Mouse (Mus musculus) heart, adult 2 months (tissue): ENCODE results near the gene Exph5. TPM values are rescaled to one million over a fixed set of nuclear protein-coding genes. Genes with fewer than 3 reads are reported as not detected.
A peak's percentile ranks its signal among the peaks of the same experiment; 100 is the strongest.

ENCODE experiments used
- DNase-seq, 2 experiments: peaks; one replicate each; pipeline ENCODE4 v3.0.0; 2021
- H3K27ac ChIP-seq: fragments of 200-600 bp; 2 replicates; pipeline ENCODE4 v1.8.1; 2022
- H3K27me3 ChIP-seq: fragments of 200-500 bp; 2 replicates; pipeline ENCODE4 v1.6.1; 2012; ENCODE audit warnings: mild to moderate bottlenecking, low read length, inconsistent platforms, mixed read lengths; ENCODE audit not compliant: control insufficient read depth, insufficient read depth
- H3K36me3 ChIP-seq: fragments of 200-500 bp; 2 replicates; pipeline ENCODE4 v1.6.1; 2012; ENCODE audit warnings: low read length, inconsistent platforms; ENCODE audit not compliant: control insufficient read depth, insufficient read depth
- H3K4me1 ChIP-seq: fragments of 200-500 bp; 2 replicates; pipeline ENCODE4 v1.6.1; 2011; ENCODE audit warnings: low read length; ENCODE audit not compliant: control insufficient read depth, insufficient read depth
- H3K4me3 ChIP-seq: fragments of 200-600 bp; 2 replicates; pipeline ENCODE4 v1.8.1; 2022
- H3K79me2 ChIP-seq: fragments of 200-500 bp; replicated peaks from 2 replicates; pipeline ENCODE4 v1.6.1; 2012; ENCODE audit warnings: mild to moderate bottlenecking, inconsistent platforms, low read length, moderate library complexity, mixed read lengths; ENCODE audit not compliant: control insufficient read depth, insufficient read depth
- H3K9ac ChIP-seq: fragments of 200-500 bp; 2 replicates; pipeline ENCODE4 v1.6.1; 2012; ENCODE audit warnings: low read depth, mild to moderate bottlenecking, control low read depth, inconsistent platforms, low read length, mixed read lengths
- CTCF ChIP-seq: fragments of 200-600 bp; IDR thresholded peaks from 2 replicates; pipeline ENCODE4 v1.8.1; 2022; ENCODE audit warnings: antibody characterized with exemption, mild to moderate bottlenecking, moderate library complexity
- EP300 ChIP-seq: fragments of 200-500 bp; IDR thresholded peaks from 2 replicates; pipeline ENCODE4 v1.6.1; 2011; ENCODE audit warnings: low read depth, low read length, control low read depth; ENCODE audit not compliant: insufficient read depth
- POLR2A ChIP-seq: fragments of 200-500 bp; IDR thresholded peaks from 2 replicates; pipeline ENCODE4 v1.6.1; 2011; ENCODE audit warnings: mild to moderate bottlenecking, low read depth, low read length, control low read depth; ENCODE audit not compliant: insufficient read depth
- WGBS: fragments of 180-500 bp; shearing (Covaris S2); methylation state at CpG from one replicate; pipeline ENCODE4 v1.1.7; 2018; 5-methylcytosine and 5-hydroxymethylcytosine counted together
- intact Hi-C: fragments of 180-260 bp; cut with DNase I; formaldehyde crosslinking; loops from one replicate; pipeline ENCODE4 v1.15.1; 2025
- polyA plus RNA-seq: library from polyadenylated mRNA; depleted of rRNA; stranded (reverse); fragments of >200 nt; gene quantifications from 2 replicates; pipeline ENCODE4 v1.2.3, GENCODE M21; 2012
- total RNA-seq, 2 experiments: library from RNA; stranded (reverse); gene quantifications; 2 replicates each; pipeline ENCODE4 v1.2.3; 2021

Exph5 gene
- total and polyA plus RNA-seq, 3 experiments: 0.14 to 0.37 (median 0.18) TPM

- H3K4me3 ChIP-seq: no peak overlapping the region
- intact Hi-C loops: no loop called here
- no peak for DNase-seq
- H3K9ac ChIP-seq: no peak overlapping the region
- H3K79me2 ChIP-seq: no peaks in the 10 kb centered on the region; the same call in 1 of the 2 replicates
- peaks cover 3% of the 10 kb centered on the region for H3K4me1 ChIP-seq
- 75% methylated on average over 3 of the region's 3 CpGs for WGBS
- no peak for TF ChIP-seq CTCF
- no peak for TF ChIP-seq EP300
- no peak for TF ChIP-seq POLR2A
- no peaks in the 10 kb centered on the region for H3K36me3 ChIP-seq
- H3K27me3 ChIP-seq: no peaks in the 10 kb centered on the region
- H3K27ac ChIP-seq: no peak overlapping the region
These were observed 87.6 kb downstream of the Exph5 start for GRCm38 (mm10) chr9:53389109-53389508.

GRCm38 (mm10) chr9:53390136-53390535 lies 88.7 kb downstream of the Exph5 start:
- Histone ChIP-seq H3K36me3 (no peaks in the 10 kb centered on the region), H3K9ac (no peak overlapping the region), H3K4me1 (peaks cover 2% of the 10 kb centered on the region), H3K27me3 (no peaks in the 10 kb centered on the region), H3K27ac (no peak overlapping the region), H3K79me2 (no peaks in the 10 kb centered on the region; the same call in 1 of the 2 replicates), H3K4me3 (no peak overlapping the region)
- intact Hi-C loops: no loop called here
- no peak for DNase-seq
- 62% methylated on average over 7 of the region's 7 CpGs for WGBS
- TF ChIP-seq EP300: no peak
- TF ChIP-seq POLR2A: no peak
- TF ChIP-seq CTCF: no peak

GRCm38 (mm10) chr9:53397685-53398387 lies 96.4 kb downstream of the Exph5 start:
- H3K79me2 ChIP-seq: no peaks in the 10 kb centered on the region
- TF ChIP-seq EP300 (no peak), CTCF (no peak), POLR2A (no peak)
- H3K27ac ChIP-seq: no peak overlapping the region
- no peaks in the 10 kb centered on the region for H3K36me3 ChIP-seq
- DNase-seq: no peak
- H3K4me3 ChIP-seq: no peak overlapping the region
- no peaks in the 10 kb centered on the region for H3K27me3 ChIP-seq
- peaks cover 1% of the 10 kb centered on the region; the same call in 1 of the 2 replicates for H3K4me1 ChIP-seq
- 77% methylated on average over 13 of the region's 13 CpGs for WGBS
- no peak overlapping the region for H3K9ac ChIP-seq
- intact Hi-C loops: loop anchor here (1.0 kb wide), 1 partner anchor 144 kb away; no protein-coding TSS in a partner anchor

- DNase-seq: peak; percentile 32 to 59
- Histone ChIP-seq H3K36me3 (no peaks in the 10 kb centered on the region), H3K79me2 (no peaks in the 10 kb centered on the region), H3K27me3 (no peaks in the 10 kb centered on the region), H3K9ac (no peak overlapping the region), H3K4me1 (peaks cover 1% of the 10 kb centered on the region; the same call in 1 of the 2 replicates), H3K27ac (no peak overlapping the region), H3K4me3 (no peak overlapping the region)
- WGBS: 14% methylated on average over 5 of the region's 5 CpGs
- TF ChIP-seq CTCF (peak; percentile 70), POLR2A (no peak)
- intact Hi-C loops: loop anchor here (1.0 kb wide), 1 partner anchor 144 kb away; no protein-coding TSS in a partner anchor
These were observed 96.9 kb downstream of the Exph5 start for GRCm38 (mm10) chr9:53398388-53398700.

GRCm38 (mm10) chr9:53399537-53399936 lies 98.1 kb downstream of the Exph5 start:
- TF ChIP-seq POLR2A (no peak), CTCF (no peak), EP300 (no peak)
- intact Hi-C loops: no loop called here

GRCm38 (mm10) chr9:53400696-53401095 lies 99.2 kb downstream of the Exph5 start:
- DNase-seq: no peak
- no peak overlapping the region for H3K9ac ChIP-seq
- no peaks in the 10 kb centered on the region for H3K27me3 ChIP-seq
- H3K36me3 ChIP-seq: no peaks in the 10 kb centered on the region
- no peak for TF ChIP-seq EP300
- no peak for TF ChIP-seq CTCF
- no peak for TF ChIP-seq POLR2A
- intact Hi-C loops: no loop called here
- H3K27ac ChIP-seq: no peak overlapping the region
- H3K79me2 ChIP-seq: no peaks in the 10 kb centered on the region
- H3K4me3 ChIP-seq: no peak overlapping the region
- WGBS: 94% methylated on average over 4 of the region's 4 CpGs
- peaks cover 1% of the 10 kb centered on the region; the same call in 1 of the 2 replicates for H3K4me1 ChIP-seq

More at GRCm38 (mm10) chr9:53399537-53399936, 98.1 kb downstream of the Exph5 start:
- Histone ChIP-seq H3K79me2 (no peaks in the 10 kb centered on the region), H3K27me3 (no peaks in the 10 kb centered on the region), H3K9ac (no peak overlapping the region), H3K4me3 (no peak overlapping the region), H3K36me3 (no peaks in the 10 kb centered on the region), H3K4me1 (peaks cover 1% of the 10 kb centered on the region; the same call in 1 of the 2 replicates), H3K27ac (no peak overlapping the region)
- no peak for DNase-seq
- 96% methylated on average over 8 of the region's 8 CpGs for WGBS
